Mouse (Mus musculus) mouse embryonic stem cell (cell line): ENCODE measurements around the gene Gm14403.
"Not testable (repeated sequence)": the region's sequence is repeated elsewhere in the genome, so short reads cannot be mapped to it uniquely, and the experiment has no call there.

Experiments used
- in situ Hi-C, 2 experiments: fragments of 300-500 bp; cut with MboI; formaldehyde crosslinking; loops; 1 replicate in 1 of 2; 3 replicates in 1 of 2; pipeline ENCODE4 v1.14.3; 2019 to 2020; ENCODE audit warnings: low sequenced_read_pairs in 2 of 2, low pct_unique_long_range_greater_than_20kb in 1 of 2, mixed read lengths in 1 of 2; ENCODE audit not compliant: unreplicated experiment in 1 of 2

Gene Gm14403

DNA sequence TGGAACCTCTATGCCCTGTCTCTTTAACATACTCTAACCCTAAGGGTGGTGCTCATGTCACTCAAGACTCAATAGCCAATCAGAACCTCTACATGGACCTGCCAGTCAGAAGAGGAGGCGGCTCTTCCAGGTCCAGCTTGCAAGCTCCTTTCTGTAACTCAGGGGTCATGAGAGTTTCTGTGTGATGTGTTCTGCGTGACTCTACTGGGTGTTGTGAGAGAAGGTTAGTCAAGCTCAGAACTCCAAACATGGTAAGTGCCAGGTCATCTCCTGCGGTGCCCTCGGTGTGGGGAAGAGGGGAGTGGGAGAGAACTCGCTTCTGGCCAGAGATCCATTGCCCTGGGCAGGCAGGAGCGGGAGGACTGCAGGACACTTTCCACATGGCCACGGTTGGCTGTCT is at the start of gene Gm14403:
TSS of gene Gm14403 (plus strand) at position 149 of the 400 bp plus-strand sequence.
- in situ Hi-C loops = not testable (repeated sequence)

DNA sequence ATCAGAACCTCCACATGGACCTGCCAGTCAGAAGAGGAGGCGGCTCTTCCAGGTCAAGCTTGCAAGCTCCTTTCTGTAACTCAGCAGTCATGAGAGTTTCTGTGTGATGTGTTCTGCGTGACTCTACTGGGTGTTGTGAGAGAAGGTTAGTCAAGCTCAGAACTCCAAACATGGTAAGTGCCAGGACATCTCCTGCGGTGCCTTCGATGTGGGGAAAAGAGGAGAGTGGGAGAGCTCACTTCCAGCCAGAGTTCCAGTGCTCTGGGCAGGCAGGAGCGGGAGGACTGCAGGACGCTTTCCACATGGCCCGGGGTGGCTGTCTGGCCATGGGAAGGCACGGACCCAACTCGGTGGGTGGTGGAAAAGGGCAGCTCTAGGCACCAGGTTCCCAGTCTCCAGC is 33.3 kb upstream of the Gm14403 start, which contains the start of gene Zfp970:
TSS of gene Zfp970 (plus strand) at position 58 of the 400 bp plus-strand sequence.
- in situ Hi-C loops = not testable (repeated sequence)

DNA sequence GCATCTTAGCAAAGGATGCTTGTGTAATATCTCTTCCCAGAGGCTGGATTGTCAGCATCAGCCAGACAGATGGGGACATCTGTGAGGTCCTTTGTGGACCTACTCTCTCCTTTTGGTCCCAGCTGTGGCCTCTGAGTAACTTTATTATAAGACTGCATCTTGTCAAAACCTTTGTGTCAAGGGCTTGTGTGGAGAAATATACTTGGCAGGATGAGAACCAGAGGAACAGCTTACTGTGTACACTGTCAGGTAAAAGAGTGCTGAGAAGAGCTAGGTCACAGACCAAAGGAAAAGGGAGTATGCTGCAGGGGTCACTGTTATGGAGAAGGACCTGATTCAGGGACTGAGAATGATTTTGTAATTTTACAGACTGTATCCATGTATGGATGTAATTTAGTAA is 29.8 kb upstream of the Gm14403 start:
- in situ Hi-C loops = not testable (repeated sequence)

DNA sequence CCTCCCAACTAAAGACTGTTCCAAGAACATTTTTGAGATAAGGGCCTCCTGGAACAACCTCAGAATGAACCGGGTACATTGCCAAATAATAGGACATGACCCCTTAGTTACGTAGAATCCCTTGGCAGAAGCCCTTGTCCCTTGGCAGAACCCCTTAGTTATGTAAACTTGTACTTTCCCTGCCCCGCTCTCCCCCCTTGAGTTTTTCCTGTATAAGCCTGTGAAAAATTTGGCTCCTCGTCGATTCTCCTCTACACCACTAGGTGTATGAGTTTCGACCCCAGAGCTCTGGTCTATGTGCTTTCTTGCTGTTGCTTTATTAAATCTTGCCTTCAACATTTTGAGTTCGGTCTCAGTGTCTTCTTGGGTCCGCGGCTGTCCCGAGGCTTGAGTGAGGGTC is 25.8 kb upstream of the Gm14403 start:
- in situ Hi-C loops = not testable (repeated sequence)

DNA sequence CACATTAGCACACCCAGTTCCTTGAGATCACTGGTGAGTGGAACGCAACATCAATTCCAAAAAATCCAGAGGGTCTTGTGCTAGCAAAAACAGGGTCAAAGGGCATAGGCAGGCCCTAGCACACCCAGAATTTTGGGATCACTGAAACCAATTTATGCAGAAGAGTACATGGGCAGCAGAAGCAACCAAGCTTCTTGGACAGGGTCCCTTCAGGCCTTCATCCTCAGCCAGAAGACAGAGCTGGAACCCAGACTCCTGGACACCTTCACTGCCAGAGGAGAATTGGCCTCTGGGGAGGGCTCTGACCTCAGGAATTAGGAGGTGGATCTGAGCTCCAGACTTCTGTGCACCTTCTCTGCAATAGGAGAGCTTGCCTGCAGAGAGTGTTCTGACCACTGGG is 16.0 kb upstream of the Gm14403 start:
- in situ Hi-C loops = not testable (repeated sequence)

DNA sequence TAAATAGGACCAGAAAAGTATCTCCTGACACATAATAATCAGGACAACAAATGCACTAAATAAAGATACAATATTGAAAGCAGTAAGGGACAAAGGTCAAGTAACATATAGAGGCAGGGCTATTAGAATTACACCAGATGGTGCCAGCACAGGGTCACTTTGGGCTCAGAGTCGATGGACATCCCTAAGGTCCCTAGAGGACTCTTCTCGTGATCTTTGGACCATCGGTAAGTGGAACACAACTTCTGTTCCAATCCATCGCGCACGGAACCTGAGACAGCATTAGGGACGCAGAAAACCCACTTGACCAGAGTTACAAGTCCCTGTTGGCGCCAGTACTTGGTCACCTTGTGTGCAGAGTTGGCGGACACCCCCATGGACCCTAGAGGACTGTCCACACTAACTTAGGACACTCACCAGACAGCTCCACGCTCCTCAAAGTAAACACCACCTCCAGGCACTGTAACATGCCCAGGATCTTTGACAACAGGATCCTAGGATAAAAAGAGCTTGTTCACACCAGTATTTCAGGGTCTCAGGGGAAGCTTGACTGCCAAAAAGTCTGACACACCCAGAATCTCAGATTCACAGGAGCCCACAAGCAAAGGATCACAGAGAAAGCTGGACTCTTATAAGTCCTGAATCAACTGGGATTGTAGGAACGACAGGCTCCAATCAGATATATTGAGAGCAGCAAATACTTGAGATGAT is 14.6 kb upstream of the Gm14403 start:
- in situ Hi-C loops = not testable (repeated sequence)

DNA sequence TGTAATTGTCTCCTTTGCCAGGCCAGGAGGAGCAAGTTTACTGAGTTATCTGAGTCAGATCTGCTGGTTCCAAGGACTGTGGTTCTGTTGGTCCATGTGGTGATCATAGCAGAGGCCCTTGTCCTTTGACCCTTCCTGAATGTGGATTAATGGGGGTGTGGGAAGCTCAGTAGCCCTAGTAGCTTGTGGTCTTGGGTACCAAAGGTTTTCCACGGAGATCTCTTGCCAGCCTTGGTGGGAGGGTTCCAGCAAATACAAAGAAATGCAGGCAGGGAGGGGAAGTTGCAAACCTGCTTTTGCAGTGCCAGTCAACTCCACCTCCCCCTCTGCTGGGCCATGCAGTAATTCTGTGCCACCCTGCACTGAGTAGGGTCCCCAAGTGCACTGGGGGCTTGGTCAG is 1.2 kb downstream of the Gm14403 start:
- in situ Hi-C loops = not testable (repeated sequence)

DNA sequence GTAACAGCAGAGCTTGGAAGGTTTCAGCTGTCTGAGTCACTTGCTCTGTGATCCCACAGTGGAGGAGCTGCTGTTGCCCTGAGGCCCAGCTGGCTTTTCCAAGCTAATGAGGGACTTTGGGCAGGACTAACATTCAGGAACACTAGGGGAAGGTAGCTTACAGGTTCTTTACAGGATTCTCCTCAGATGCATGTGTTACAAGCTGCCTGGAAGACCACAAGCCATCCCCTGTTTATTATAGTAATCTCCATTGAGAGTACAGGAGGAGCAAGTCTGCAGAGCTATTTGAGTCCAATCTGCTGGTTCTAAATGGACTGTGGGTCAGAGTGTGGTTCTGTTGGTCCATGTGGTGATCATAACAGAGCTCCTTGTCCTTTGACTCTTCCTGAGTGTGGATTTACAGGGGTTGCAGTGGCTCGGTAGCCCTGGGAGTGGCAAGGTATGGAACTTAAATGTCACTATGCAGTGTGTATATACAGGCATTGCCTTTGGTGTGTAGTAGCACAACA is 7.2 kb downstream of the Gm14403 start:
- in situ Hi-C loops = not testable (repeated sequence)

DNA sequence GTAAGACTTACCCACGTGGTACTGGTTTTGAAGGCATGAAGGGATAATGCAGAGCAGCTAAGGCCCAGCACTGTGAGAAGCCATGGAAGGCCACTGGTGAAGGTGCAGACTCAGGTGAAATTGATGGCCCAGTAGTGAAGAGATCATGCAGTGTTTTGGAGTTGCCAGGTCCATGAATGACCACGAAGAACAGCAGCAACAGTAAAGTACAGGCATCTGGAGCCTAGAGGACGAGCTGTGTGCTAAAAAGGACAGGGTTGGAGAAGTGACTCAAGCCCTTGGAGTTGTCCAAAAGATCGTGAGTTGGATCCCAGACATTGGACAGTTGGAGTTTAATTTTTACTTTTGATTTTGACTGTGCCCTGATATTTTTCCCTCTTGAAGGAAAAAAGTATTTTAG is 13.4 kb downstream of the Gm14403 start:
- in situ Hi-C loops = not testable (repeated sequence)

DNA sequence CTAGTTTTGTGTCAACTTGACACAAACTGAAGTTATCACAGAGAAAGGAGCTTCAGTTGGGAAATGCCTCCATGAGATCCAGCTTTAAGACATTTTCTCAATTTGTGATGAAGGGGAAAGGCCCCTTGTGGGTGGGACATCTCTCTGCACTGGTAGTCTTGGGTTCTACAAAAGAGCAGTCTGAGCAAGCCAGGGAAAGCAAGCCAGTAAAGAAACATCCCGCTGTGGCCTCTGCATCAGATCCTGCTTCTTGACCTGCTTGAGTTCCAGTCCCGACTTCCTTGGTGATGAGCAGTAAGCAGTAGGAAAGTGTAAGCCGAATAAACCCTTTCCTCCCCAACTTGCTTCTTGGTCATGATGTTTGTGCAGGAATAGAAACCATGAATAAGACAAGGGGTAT is 14.0 kb downstream of the Gm14403 start:
- in situ Hi-C loops = not testable (repeated sequence)

DNA sequence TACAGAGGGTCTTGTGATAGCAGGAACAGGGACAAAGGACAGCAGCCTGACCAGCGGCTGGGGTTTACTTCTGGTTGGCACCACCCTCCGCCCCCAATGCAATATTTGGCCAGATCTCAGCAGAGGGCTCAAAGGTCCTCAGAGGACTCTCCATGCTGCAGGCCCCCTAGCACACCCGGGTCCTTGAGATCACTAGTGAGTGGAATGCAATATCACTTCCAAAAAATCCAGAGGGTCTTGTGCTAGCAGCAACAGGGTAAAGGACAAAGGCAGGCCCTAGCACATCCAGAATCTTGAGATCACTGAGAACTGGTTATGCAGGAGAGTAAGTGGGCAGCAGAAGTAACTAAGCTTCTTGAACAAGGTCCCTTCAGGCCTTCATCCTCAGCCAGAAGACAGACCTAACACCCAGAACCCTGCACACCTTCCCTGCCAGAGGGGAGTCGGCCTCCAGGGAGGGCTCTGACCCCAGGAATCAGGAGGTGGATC is 16.0 kb downstream of the Gm14403 start:
- in situ Hi-C loops = not testable (repeated sequence)

DNA sequence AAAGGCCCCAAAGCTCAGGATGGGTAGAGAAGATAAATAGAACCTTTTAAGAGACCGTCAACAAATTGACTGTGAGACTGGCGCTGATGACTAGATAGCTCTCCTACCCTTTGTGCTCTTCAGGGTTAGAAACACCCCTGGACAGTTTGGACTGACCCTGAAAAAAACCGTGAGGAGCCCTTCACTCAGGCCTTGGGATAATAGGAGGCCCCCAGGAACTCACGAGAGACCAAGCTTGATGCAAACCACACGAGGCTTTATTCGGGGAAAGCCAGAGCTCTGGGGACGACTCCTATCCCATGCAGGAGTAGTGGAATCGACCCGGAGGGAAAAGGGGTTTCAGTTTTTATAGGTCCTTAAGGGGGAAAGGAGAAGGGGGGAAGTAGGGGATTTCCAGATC is 19.7 kb downstream of the Gm14403 start:
- in situ Hi-C loops = not testable (repeated sequence)

DNA sequence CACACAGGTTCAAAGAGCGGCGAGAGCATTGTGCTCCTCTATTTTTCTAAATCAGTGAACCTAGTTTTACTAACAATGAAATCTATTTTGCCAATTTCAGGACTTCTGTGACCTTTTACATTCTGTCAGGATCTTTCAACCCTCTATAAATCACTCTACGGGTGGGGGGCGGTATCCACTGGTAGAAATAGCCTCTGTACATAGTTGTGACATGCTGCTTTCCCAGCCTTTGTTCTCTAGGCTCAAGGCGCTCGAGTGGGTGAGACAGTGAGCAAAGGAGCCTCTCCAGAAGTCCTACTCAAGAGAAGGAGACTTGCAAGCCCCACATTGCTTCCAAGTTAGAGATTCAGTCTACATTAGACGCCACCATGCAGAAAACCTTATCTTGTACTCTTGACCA is 20.3 kb downstream of the Gm14403 start:
- in situ Hi-C loops = not testable (repeated sequence)

DNA sequence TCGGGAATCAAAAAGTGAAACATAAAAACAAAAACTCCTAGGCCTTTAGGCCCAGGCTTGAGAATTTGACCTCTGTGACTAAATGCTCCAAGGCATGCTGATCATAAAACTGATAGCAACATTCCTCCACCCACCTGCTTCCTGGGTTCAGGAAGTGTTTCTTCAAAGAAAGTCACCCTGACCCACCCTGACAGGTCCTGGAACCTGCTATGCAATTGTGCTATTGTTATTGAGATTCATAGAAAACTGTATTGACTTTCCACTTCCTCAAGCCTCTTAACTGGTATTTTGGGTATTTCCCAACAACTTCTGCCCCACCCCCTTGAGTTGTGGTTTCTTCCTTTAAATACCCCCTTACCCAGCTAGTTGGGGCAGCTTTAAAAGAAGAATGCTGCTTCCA is 20.9 kb downstream of the Gm14403 start:
- in situ Hi-C loops = not testable (repeated sequence)

DNA sequence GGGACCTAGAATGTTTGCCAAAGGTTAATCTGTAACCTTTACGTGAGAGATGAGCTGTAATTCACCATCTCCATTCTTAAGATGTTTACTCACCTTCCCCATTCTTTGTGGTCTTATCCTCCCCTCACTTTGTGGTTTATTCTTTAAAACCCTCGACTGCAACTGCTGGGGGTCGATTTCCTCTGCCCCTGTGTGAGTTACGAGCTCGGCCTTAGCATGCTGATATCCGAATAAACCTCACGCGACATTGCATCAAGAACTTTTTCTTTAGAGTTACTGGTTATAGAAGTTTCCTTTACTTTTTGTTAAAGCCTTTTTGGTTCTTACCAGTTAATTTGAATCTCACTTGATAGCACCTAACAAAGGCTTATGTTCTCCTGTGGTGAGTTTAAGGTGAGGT is 22.0 kb downstream of the Gm14403 start:
- in situ Hi-C loops = no loop called here

DNA sequence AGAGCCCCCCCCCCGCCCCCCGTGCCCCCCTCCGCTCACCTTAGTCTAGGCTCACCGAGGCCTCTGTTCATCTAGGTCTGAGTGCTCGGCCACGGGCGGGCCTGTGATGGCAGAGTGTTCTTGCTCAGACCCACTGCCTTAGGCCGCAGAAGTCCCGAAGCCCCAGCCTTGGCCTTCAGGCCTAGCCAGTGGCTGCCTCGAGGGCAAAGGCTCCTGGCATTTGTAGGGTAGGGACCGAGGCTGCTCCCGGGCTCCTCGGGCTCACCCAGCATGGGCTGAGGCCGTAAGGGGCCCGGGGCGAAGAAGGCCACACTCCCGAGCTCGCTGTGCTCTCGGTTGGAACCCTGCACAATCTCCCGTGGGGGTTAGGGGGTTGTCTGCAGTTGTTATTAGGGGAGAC is 25.0 kb downstream of the Gm14403 start:
- in situ Hi-C loops = no loop called here

DNA sequence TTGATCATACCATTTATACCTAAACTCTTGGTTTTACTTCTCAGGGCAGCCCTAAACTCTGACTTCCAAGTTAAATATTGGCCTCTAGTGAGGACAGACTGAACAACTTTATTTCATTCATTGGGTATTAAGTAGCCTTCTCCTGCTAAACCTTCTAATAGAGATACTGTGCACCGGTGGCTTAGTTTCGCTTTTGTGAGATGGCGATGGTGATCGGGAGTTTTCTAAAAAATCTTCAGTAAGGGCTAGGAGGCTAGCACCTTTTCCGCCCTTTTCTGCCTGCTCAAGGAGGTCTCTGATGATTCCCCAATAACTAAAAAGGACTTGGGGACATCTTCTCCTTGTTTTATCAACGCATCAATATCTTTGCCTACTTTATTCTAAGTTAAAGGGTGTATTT is 25.7 kb downstream of the Gm14403 start:
- in situ Hi-C loops = not testable (repeated sequence)

DNA sequence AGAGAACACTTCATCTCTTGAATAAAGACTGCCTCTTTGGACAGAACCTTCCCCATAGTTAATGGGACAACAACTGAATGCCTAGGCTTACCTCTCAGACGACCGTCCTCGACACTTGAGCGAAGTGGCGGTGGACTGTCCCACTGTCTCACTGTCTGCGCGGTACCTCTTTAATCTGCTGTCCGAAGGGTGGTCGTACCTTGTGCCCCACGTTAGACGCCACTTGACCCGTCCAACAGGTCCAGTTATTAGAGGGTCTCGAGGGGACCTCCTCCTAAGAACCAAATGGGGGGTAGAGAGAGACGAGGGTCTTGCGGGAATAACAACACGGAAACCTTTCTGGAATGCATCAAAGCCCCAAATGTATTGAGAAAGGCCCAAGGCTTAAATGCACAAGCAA is 26.2 kb downstream of the Gm14403 start:
- in situ Hi-C loops = not testable (repeated sequence)

DNA sequence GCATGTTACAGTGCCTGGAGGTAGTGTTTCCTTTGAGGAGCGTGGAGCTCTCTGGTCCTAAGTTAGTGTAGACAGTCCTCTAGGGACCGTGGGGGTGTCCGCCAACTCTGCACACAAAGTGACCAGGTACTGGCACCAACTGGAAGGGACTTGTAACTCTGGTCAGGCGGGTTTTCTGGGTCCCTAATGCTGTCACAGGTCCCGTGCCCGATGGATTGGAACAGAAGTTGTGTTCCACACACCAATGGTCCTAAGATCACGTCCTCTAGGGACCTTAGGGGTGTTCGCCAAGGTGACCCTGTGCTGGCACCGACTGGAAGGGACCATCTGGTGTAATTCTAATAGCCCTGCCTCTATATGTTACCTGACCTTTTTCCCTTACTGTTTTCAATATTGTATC is 37.9 kb downstream of the Gm14403 start:
- in situ Hi-C loops = no loop called here

DNA sequence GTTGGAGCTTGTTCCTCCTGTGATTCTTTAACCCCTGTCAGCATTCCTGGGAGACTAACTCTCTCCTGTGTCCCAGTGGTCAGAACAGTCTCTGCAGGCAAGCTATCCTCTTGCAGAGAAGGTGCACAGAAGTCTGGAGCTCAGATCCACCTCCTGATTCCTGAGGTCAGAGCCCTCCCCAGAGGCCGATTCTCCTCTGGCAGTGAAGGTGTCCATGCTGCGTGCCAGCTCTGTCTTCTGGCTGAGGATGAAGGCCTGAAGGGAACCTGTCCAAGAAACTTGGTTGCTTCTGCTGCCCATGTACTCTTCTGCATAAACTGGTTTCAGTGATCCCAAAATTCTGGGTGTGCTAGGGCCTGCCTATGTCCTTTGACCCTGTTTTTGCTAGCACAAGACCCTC is 39.1 kb downstream of the Gm14403 start:
- in situ Hi-C loops = not testable (repeated sequence)
